Mouse (Mus musculus): ENCODE results near the gene Rab42.

DNA sequence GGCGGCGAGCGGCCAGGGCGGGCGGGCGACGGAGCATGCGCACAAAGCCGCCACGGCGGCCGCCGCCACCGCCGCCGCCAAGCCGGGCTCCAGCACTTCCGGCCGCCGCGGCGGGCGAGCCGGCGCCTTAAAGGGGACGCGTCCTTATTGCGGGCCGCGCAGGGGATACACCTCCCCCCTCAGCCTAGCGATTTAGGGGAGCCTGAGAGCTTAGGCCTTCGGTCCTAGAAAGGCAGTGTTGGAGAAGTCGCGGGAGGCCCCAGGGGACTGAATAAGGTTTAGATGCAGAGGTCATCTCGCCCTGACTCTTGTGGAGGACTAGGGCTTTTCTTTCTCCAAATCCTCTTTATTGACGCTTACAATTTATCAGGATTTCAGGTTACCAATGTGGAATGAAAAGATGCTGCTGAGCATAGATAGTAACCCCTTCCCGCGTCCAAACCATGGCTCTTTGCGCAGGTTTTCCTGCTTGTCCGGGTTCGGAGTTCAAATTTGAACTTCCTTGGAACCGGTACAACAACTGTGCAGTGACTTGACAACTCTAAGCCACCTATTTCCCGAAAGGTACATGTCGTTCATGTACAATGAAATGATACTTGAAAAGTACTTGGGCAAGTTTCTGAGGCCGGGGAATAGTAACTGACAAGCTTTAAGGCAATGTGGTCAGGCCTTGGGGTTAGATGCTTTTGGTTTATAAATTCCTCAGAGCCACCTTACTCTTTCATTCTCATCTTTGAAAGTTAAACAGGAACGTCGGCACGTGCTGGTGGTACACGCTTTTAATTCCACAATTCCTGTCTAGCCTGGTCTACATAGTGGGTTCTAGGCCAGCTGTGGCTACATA, 41.4 kb downstream of the Rab42 start, which contains the start of gene Gmeb1:
- TF ChIP-seq POLR2A (IDR thresholded peaks at IDR 0.05; ENCODE audit: control insufficient read depth, low read depth, low read length) (no peak; the same call in 1 of the 2 replicates), CTCF (IDR thresholded peaks at IDR 0.05; ENCODE audit: control insufficient read depth, insufficient read depth, insufficient replicate concordance, low read depth, low read length) (no peak)
